Mouse (Mus musculus) limb, embryonic 11.5 days (tissue): ENCODE measurements at regions not wholly inside any gene's neighbourhood (a gene's known extent, or its start where the extent isn't known, plus 50 kb on each side); places are given as distances from the start of the nearest gene placed in this dataset.

ENCODE experiments used
- ATAC-seq: fragments of 200-750 bp; cut with Nextera tagmentation; 2 replicates; pipeline ENCODE4 v1.8.0; 2017; ENCODE audit warnings: low read depth; ENCODE audit not compliant: insufficient number of reproducible peaks, low FRiP score, low TSS enrichment
- DNase-seq: peaks from one replicate; pipeline ENCODE4 v3.0.0-alpha.2; 2015; ENCODE audit warnings: low spot score
- H3K27ac ChIP-seq: fragments of 300-500 bp; sonication (generic); replicated peaks from 2 replicates; pipeline ENCODE4 v1.5.1; 2014; ENCODE audit warnings: low read depth, mild to moderate bottlenecking, low read length
- H3K27me3 ChIP-seq: fragments of 300-500 bp; sonication (generic); 2 replicates; pipeline ENCODE4 v1.6.1; 2014; ENCODE audit warnings: mild to moderate bottlenecking, low read length, mixed read lengths; ENCODE audit not compliant: control insufficient read depth, insufficient read depth
- H3K36me3 ChIP-seq: fragments of 300-500 bp; sonication (generic); 2 replicates; pipeline ENCODE4 v1.6.1; 2014; ENCODE audit warnings: mild to moderate bottlenecking, low read length, moderate library complexity, mixed read lengths; ENCODE audit not compliant: control insufficient read depth, insufficient read depth
- H3K4me1 ChIP-seq: fragments of 300-500 bp; sonication (generic); 2 replicates; pipeline ENCODE4 v1.6.1; 2014; ENCODE audit warnings: low read length, mixed read lengths; ENCODE audit not compliant: control insufficient read depth, insufficient read depth
- H3K4me2 ChIP-seq: fragments of 300-500 bp; sonication (generic); 2 replicates; pipeline ENCODE4 v1.6.1; 2014; ENCODE audit warnings: low read depth, mild to moderate bottlenecking, moderate library complexity; ENCODE audit not compliant: severe bottlenecking
- H3K4me3 ChIP-seq: fragments of 300-500 bp; sonication (generic); 2 replicates; pipeline ENCODE4 v1.5.1; 2014; ENCODE audit warnings: low read depth, low read length
- H3K9ac ChIP-seq: fragments of 300-500 bp; sonication (generic); 2 replicates; pipeline ENCODE4 v1.6.1; 2014; ENCODE audit warnings: mild to moderate bottlenecking, low read length
- H3K9me3 ChIP-seq: fragments of 300-500 bp; sonication (generic); 2 replicates; pipeline ENCODE4 v1.6.1; 2016; ENCODE audit warnings: low read length; ENCODE audit not compliant: control insufficient read depth
- WGBS: fragments of 180-500 bp; shearing (Covaris S2); extraction: QIAGEN DNeasy Blood & Tissue Kit; methylation state at CpG from one replicate; pipeline ENCODE4 v1.1.7; 2014; 5-methylcytosine and 5-hydroxymethylcytosine counted together

- H3K9ac ChIP-seq, result no peak overlapping the region
- WGBS, result 59% methylated on average over 4 of the region's 4 CpGs
- 0 out of 2 replicates have a peak, but pooled peaks cover under 1% of the 10 kb centered on the region for H3K4me1 ChIP-seq
- DNase-seq, result no peak
- H3K9me3 ChIP-seq, result no peaks in the 10 kb centered on the region
- no peak overlapping the region for H3K4me2 ChIP-seq
- H3K4me3 ChIP-seq, result no peak overlapping the region
- ATAC-seq, result no peak
- H3K27ac ChIP-seq, result no peak overlapping the region
- no peaks in the 10 kb centered on the region for H3K27me3 ChIP-seq
- no peaks in the 10 kb centered on the region for H3K36me3 ChIP-seq
Measured at GRCm38 (mm10) chr8:87182888-87183287, 289.5 kb downstream of the Cbln1 start.

GRCm38 (mm10) chr8:87178561-87178960 is 293.5 kb upstream of the N4bp1 start:
- 75% methylated on average over 4 of the region's 4 CpGs for WGBS
- no peaks in the 10 kb centered on the region for H3K9me3 ChIP-seq

GRCm38 (mm10) chr8:87177620-87178019 is 292.6 kb upstream of the N4bp1 start:
- WGBS, result 79% methylated on average over 6 of the region's 6 CpGs
- no peak for ATAC-seq

More at GRCm38 (mm10) chr8:87178561-87178960, 293.5 kb upstream of the N4bp1 start:
- H3K36me3 ChIP-seq, result no peaks in the 10 kb centered on the region
- H3K27me3 ChIP-seq, result no peaks in the 10 kb centered on the region
- DNase-seq (no peak), ATAC-seq (no peak)
- H3K4me1 ChIP-seq, result no peaks in the 10 kb centered on the region
- no peak overlapping the region for H3K27ac ChIP-seq
- no peak overlapping the region for H3K4me2 ChIP-seq
- H3K4me3 ChIP-seq, result no peak overlapping the region
- no peak overlapping the region for H3K9ac ChIP-seq

GRCm38 (mm10) chr8:87175097-87175496 is 290.0 kb upstream of the N4bp1 start:
- H3K4me3 ChIP-seq, result no peak overlapping the region
- no peak overlapping the region for H3K9ac ChIP-seq
- H3K27ac ChIP-seq, result no peak overlapping the region
- no peaks in the 10 kb centered on the region for H3K4me1 ChIP-seq
- no peak for DNase-seq
- ATAC-seq, result no peak
- no peak overlapping the region for H3K4me2 ChIP-seq
- H3K9me3 ChIP-seq, result no peaks in the 10 kb centered on the region
- no peaks in the 10 kb centered on the region for H3K27me3 ChIP-seq
- no peaks in the 10 kb centered on the region for H3K36me3 ChIP-seq

More at GRCm38 (mm10) chr8:87177620-87178019, 292.6 kb upstream of the N4bp1 start:
- H3K4me1 ChIP-seq, result no peaks in the 10 kb centered on the region
- H3K27me3 ChIP-seq, result no peaks in the 10 kb centered on the region
- no peak overlapping the region for H3K4me2 ChIP-seq
- no peaks in the 10 kb centered on the region for H3K36me3 ChIP-seq
- no peak overlapping the region for H3K27ac ChIP-seq
- H3K9ac ChIP-seq, result no peak overlapping the region
- no peak overlapping the region for H3K4me3 ChIP-seq
- DNase-seq, result no peak
- no peaks in the 10 kb centered on the region for H3K9me3 ChIP-seq

GRCm38 (mm10) chr8:87173720-87174119 is 288.7 kb upstream of the N4bp1 start:
- DNase-seq, result no peak
- no peak overlapping the region for H3K4me2 ChIP-seq
- H3K4me3 ChIP-seq, result no peak overlapping the region
- no peaks in the 10 kb centered on the region for H3K36me3 ChIP-seq
- ATAC-seq, result no peak
- H3K4me1 ChIP-seq, result no peaks in the 10 kb centered on the region
- no peak overlapping the region for H3K27ac ChIP-seq
- no peaks in the 10 kb centered on the region for H3K9me3 ChIP-seq
- no peak overlapping the region for H3K9ac ChIP-seq
- H3K27me3 ChIP-seq, result no peaks in the 10 kb centered on the region

GRCm38 (mm10) chr8:87166771-87167170 is 281.7 kb upstream of the N4bp1 start:
- H3K4me3 ChIP-seq, result no peak overlapping the region
- H3K9ac ChIP-seq, result no peak overlapping the region
- WGBS, result 76% methylated on average over 1 of the region's 1 CpGs
- DNase-seq, result no peak
- no peak overlapping the region for H3K4me2 ChIP-seq
- no peaks in the 10 kb centered on the region for H3K9me3 ChIP-seq
- H3K4me1 ChIP-seq, result no peaks in the 10 kb centered on the region
- no peak for ATAC-seq
- H3K36me3 ChIP-seq, result no peaks in the 10 kb centered on the region
- no peak overlapping the region for H3K27ac ChIP-seq
- no peaks in the 10 kb centered on the region for H3K27me3 ChIP-seq

GRCm38 (mm10) chr8:87160416-87160815 is 275.4 kb upstream of the N4bp1 start:
- Histone ChIP-seq H3K27me3 (no peaks in the 10 kb centered on the region), H3K27ac (no peak overlapping the region), H3K36me3 (no peaks in the 10 kb centered on the region), H3K9me3 (no peaks in the 10 kb centered on the region), H3K4me3 (no peak overlapping the region), H3K4me1 (no peaks in the 10 kb centered on the region), H3K9ac (no peak overlapping the region), H3K4me2 (no peak overlapping the region)
- DNase-seq (no peak), ATAC-seq (no peak)
- WGBS, result 86% methylated on average over 2 of the region's 2 CpGs

- no peak overlapping the region for H3K9ac ChIP-seq
- H3K4me3 ChIP-seq, result no peak overlapping the region
- no peaks in the 10 kb centered on the region for H3K4me1 ChIP-seq
- ATAC-seq (no peak), DNase-seq (no peak)
- H3K9me3 ChIP-seq, result no peaks in the 10 kb centered on the region
- H3K27me3 ChIP-seq, result no peaks in the 10 kb centered on the region
- 58% methylated on average over 8 of the region's 8 CpGs for WGBS
- H3K4me2 ChIP-seq, result no peak overlapping the region
- no peak overlapping the region for H3K27ac ChIP-seq
- H3K36me3 ChIP-seq, result no peaks in the 10 kb centered on the region
Measured at GRCm38 (mm10) chr8:87158322-87158721, 273.3 kb upstream of the N4bp1 start.

GRCm38 (mm10) chr8:87155819-87156425 is 270.9 kb upstream of the N4bp1 start:
- Histone ChIP-seq H3K9me3 (no peaks in the 10 kb centered on the region), H3K4me2 (no peak overlapping the region), H3K36me3 (no peaks in the 10 kb centered on the region), H3K9ac (no peak overlapping the region), H3K4me3 (no peak overlapping the region), H3K27ac (no peak overlapping the region), H3K27me3 (no peaks in the 10 kb centered on the region), H3K4me1 (peaks cover 10% of the 10 kb centered on the region)
- DNase-seq (no peak), ATAC-seq (no peak)
- 78% methylated on average over 10 of the region's 10 CpGs for WGBS
